Mouse (Mus musculus) cortical plate, adult 2 months (tissue): ENCODE measurements at regions not wholly inside any gene's neighbourhood (a gene's known extent, or its start where the extent isn't known, plus 50 kb on each side); places are given as distances from the start of the nearest gene placed in this dataset.

Source experiments
- CTCF ChIP-seq: fragments of 200-500 bp; IDR thresholded peaks from 2 replicates; pipeline ENCODE4 v1.5.1; 2011; ENCODE audit warnings: mild to moderate bottlenecking, control low read depth, low read length; ENCODE audit not compliant: insufficient read depth; ENCODE audit errors: extremely low read depth
- POLR2A ChIP-seq: fragments of 200-500 bp; IDR thresholded peaks from 2 replicates; pipeline ENCODE4 v1.6.1; 2011; ENCODE audit warnings: mild to moderate bottlenecking, low read length, control low read depth; ENCODE audit not compliant: insufficient read depth; ENCODE audit errors: extremely low read depth

DNA sequence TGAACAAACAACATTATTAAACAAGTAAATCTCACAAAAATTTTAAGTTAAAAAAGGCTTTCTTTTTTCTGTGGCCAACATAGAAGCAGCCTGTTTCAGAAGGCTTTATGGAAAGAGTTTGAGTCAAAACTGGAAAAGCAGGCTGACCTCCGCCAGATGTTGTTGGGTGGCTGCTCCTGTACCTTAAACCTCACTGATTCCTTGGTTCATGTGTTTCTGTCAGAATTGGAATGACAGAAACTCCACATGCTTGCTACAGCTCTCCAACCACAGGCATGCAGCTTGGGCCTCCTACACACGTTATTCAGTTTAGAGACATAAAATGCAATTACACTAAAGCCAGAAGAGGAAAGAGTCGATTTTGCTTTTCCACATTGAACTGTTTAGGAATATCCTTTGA lies 84.8 kb upstream of the Mast4 start:
- TF ChIP-seq CTCF, result no peak
- TF ChIP-seq POLR2A, result no peak
